Mouse (Mus musculus) lung, postnatal 4 days (tissue): ENCODE data around the gene Iqce.

Experiments
- DNase-seq, 2 experiments: peaks; one replicate each; pipeline ENCODE4 v3.0.0; 2021

Gene Iqce

GRCm38 (mm10) chr5:140702103-140702513 is at the start of gene Iqce:
Gene Iqce (minus strand): TSS chr5:140702378.
- DNase-seq: peak; percentile 96 to 97

GRCm38 (mm10) chr5:140750925-140751324 is 48.7 kb upstream of the Iqce start:
- DNase-seq: peak in 1 of 2 experiments; percentile 53

GRCm38 (mm10) chr5:140749062-140749875 is 47.1 kb upstream of the Iqce start:
- peak; percentile 83 to 86 for DNase-seq

GRCm38 (mm10) chr5:140748425-140748824 is 46.2 kb upstream of the Iqce start:
- peak; percentile 31 to 46 for DNase-seq

GRCm38 (mm10) chr5:140743706-140744131 is 41.5 kb upstream of the Iqce start:
- peak in 1 of 2 experiments; percentile 44 for DNase-seq

GRCm38 (mm10) chr5:140741877-140742276 is 39.7 kb upstream of the Iqce start:
- no peak for DNase-seq

GRCm38 (mm10) chr5:140741040-140741439 is 38.9 kb upstream of the Iqce start:
- no peak for DNase-seq

- peak in 1 of 2 experiments; percentile 59 for DNase-seq
Observed at GRCm38 (mm10) chr5:140739813-140740212, 37.6 kb upstream of the Iqce start.

- DNase-seq: no peak
Observed at GRCm38 (mm10) chr5:140736166-140736565, 34.0 kb upstream of the Iqce start.

- peak; percentile 70 to 77 for DNase-seq
Observed at GRCm38 (mm10) chr5:140735297-140735696, 33.1 kb upstream of the Iqce start.

GRCm38 (mm10) chr5:140733336-140733735 is 31.2 kb upstream of the Iqce start:
- peak; percentile 40 to 51 for DNase-seq

GRCm38 (mm10) chr5:140732195-140732594 is 30.0 kb upstream of the Iqce start:
- peak in 1 of 2 experiments; percentile 32 for DNase-seq

- DNase-seq: peak in 1 of 2 experiments; percentile 23
Observed at GRCm38 (mm10) chr5:140731040-140731797, 29.0 kb upstream of the Iqce start.

- no peak for DNase-seq
Observed at GRCm38 (mm10) chr5:140726946-140727740, 25.0 kb upstream of the Iqce start.

GRCm38 (mm10) chr5:140726062-140726839 is 24.1 kb upstream of the Iqce start:
- no peak for DNase-seq

GRCm38 (mm10) chr5:140723822-140724221 is 21.6 kb upstream of the Iqce start, which contains the start of gene Amz1:
Gene Amz1 (plus strand): TSS chr5:140724127.
- no peak for DNase-seq

GRCm38 (mm10) chr5:140722121-140722520 is 19.9 kb upstream of the Iqce start:
- no peak for DNase-seq

GRCm38 (mm10) chr5:140720773-140721172 is 18.6 kb upstream of the Iqce start:
- no peak for DNase-seq

GRCm38 (mm10) chr5:140711040-140711439 is 8.9 kb upstream of the Iqce start:
- no peak for DNase-seq

GRCm38 (mm10) chr5:140710315-140710714 is 8.1 kb upstream of the Iqce start:
- no peak for DNase-seq

- DNase-seq: peak in 1 of 2 experiments; percentile 15
Observed at GRCm38 (mm10) chr5:140705501-140706171, 3.5 kb upstream of the Iqce start.
